Mouse (Mus musculus) lung, embryonic 16.5 days (tissue): ENCODE data around the gene Slc30a10. TPM values are rescaled to one million over a fixed set of nuclear protein-coding genes. Genes with fewer than 3 reads are reported as not detected.
A peak's percentile ranks its signal among the peaks of the same experiment; 100 is the strongest.

Experiments
- ATAC-seq: fragments of 200-750 bp; cut with Nextera tagmentation; 2 replicates; pipeline ENCODE4 v1.8.0; 2017; ENCODE audit warnings: low read depth, mild to moderate bottlenecking, moderate library complexity
- H3K27ac ChIP-seq: fragments of 300-500 bp; sonication (generic); 2 replicates; pipeline ENCODE4 v1.5.1; 2014; ENCODE audit warnings: mild to moderate bottlenecking, control low read depth, low read length
- H3K27me3 ChIP-seq: fragments of 300-500 bp; sonication (generic); 2 replicates; pipeline ENCODE4 v1.6.1; 2014; ENCODE audit warnings: low read depth, low read length, mixed read lengths; ENCODE audit not compliant: control insufficient read depth, insufficient read depth
- H3K36me3 ChIP-seq: fragments of 300-500 bp; sonication (generic); 2 replicates; pipeline ENCODE4 v1.6.1; 2014; ENCODE audit warnings: low read length; ENCODE audit not compliant: control insufficient read depth, insufficient read depth
- H3K4me1 ChIP-seq: fragments of 300-500 bp; sonication (generic); replicated peaks from 2 replicates; pipeline ENCODE4 v1.6.1; 2014; ENCODE audit warnings: low read length, mixed read lengths; ENCODE audit not compliant: control insufficient read depth, insufficient read depth
- H3K4me2 ChIP-seq: fragments of 300-500 bp; sonication (generic); 2 replicates; pipeline ENCODE4 v1.6.1; 2014; ENCODE audit warnings: low read depth, low read length, control low read depth
- H3K4me3 ChIP-seq: fragments of 300-500 bp; sonication (generic); 2 replicates; pipeline ENCODE4 v1.5.1; 2014; ENCODE audit warnings: mild to moderate bottlenecking, low read length, control low read depth
- H3K9ac ChIP-seq: fragments of 300-500 bp; sonication (generic); 2 replicates; pipeline ENCODE4 v1.6.1; 2014; ENCODE audit warnings: low read length, control low read depth
- H3K9me3 ChIP-seq: fragments of 300-500 bp; sonication (generic); 2 replicates; pipeline ENCODE4 v1.6.1; 2016; ENCODE audit warnings: low read length; ENCODE audit not compliant: control insufficient read depth
- WGBS: fragments of 180-500 bp; shearing (Covaris S2); extraction: QIAGEN DNeasy Blood & Tissue Kit; methylation state at CpG from one replicate; pipeline ENCODE4 v1.1.7; 2014; 5-methylcytosine and 5-hydroxymethylcytosine counted together
- polyA plus RNA-seq: library from polyadenylated mRNA; unstranded; fragments of >200 nt; fragmentation: Nextera tagmentation; extraction: Ambion mirVana; gene quantifications from 2 replicates; pipeline ENCODE4 v1.2.1, GENCODE M21; 2015

Gene Slc30a10
- 0.19 TPM in 1 of 2 replicates, not detected in the other for polyA plus RNA-seq

GRCm38 (mm10) chr1:185454575-185454954 is at the start of gene Slc30a10:
TSS of gene Slc30a10 (plus strand) at chr1:185454848.
- WGBS, result 7% methylated on average over 10 of the region's 18 CpGs
- ATAC-seq, result peak; percentile 66
- Histone ChIP-seq H3K27ac (no peak within 1 kb of the TSS), H3K36me3 (no peaks in the 10 kb centered on the region), H3K9ac (peak within 1 kb of the TSS; percentile 32), H3K27me3 (peaks cover 34% of the 10 kb centered on the region), H3K4me3 (peak within 1 kb of the TSS; percentile 51), H3K9me3 (no peaks in the 10 kb centered on the region), H3K4me2 (peak within 1 kb of the TSS; percentile 90), H3K4me1 (peaks cover 12% of the 10 kb centered on the region)

GRCm38 (mm10) chr1:185405921-185406320 is 48.7 kb upstream of the Slc30a10 start:
- no peaks in the 10 kb centered on the region for H3K4me1 ChIP-seq
- no peak overlapping the region for H3K27ac ChIP-seq
- WGBS, result 84% methylated on average over 10 of the region's 10 CpGs
- no peak overlapping the region for H3K4me3 ChIP-seq
- no peak for ATAC-seq
- peaks cover 36% of the 10 kb centered on the region for H3K36me3 ChIP-seq
- no peak overlapping the region for H3K9ac ChIP-seq
- no peaks in the 10 kb centered on the region for H3K9me3 ChIP-seq
- no peaks in the 10 kb centered on the region for H3K27me3 ChIP-seq
- no peak overlapping the region for H3K4me2 ChIP-seq

- H3K9me3 ChIP-seq, result no peaks in the 10 kb centered on the region
- WGBS, result 77% methylated on average over 3 of the region's 3 CpGs
- H3K4me3 ChIP-seq, result no peak overlapping the region
- no peaks in the 10 kb centered on the region for H3K27me3 ChIP-seq
- no peak overlapping the region for H3K27ac ChIP-seq
- no peak overlapping the region for H3K9ac ChIP-seq
- H3K4me2 ChIP-seq, result no peak overlapping the region
- no peaks in the 10 kb centered on the region for H3K4me1 ChIP-seq
- H3K36me3 ChIP-seq, result peaks cover 33% of the 10 kb centered on the region
- ATAC-seq, result no peak
Measured at GRCm38 (mm10) chr1:185409831-185410230, 44.8 kb upstream of the Slc30a10 start.

- Histone ChIP-seq H3K9ac (no peak overlapping the region), H3K27me3 (no peaks in the 10 kb centered on the region), H3K36me3 (peaks cover 35% of the 10 kb centered on the region), H3K9me3 (no peaks in the 10 kb centered on the region), H3K27ac (no peak overlapping the region), H3K4me2 (no peak overlapping the region), H3K4me1 (no peaks in the 10 kb centered on the region), H3K4me3 (no peak overlapping the region)
- ATAC-seq, result no peak
- WGBS, result 90% methylated on average over 9 of the region's 9 CpGs
Measured at GRCm38 (mm10) chr1:185418011-185418410, 36.6 kb upstream of the Slc30a10 start.

GRCm38 (mm10) chr1:185419805-185420204 is 34.8 kb upstream of the Slc30a10 start:
- 88% methylated on average over 5 of the region's 5 CpGs for WGBS

GRCm38 (mm10) chr1:185420776-185421175 is 33.9 kb upstream of the Slc30a10 start:
- no peak for ATAC-seq
- 84% methylated on average over 6 of the region's 6 CpGs for whole genome bisulfite sequencing
- Histone ChIP-seq H3K9me3 (no peaks in the 10 kb centered on the region), H3K4me1 (no peaks in the 10 kb centered on the region), H3K9ac (no peak overlapping the region), H3K27ac (no peak overlapping the region), H3K36me3 (peaks cover 37% of the 10 kb centered on the region), H3K4me2 (no peak overlapping the region), H3K27me3 (no peaks in the 10 kb centered on the region), H3K4me3 (no peak overlapping the region)

More at GRCm38 (mm10) chr1:185419805-185420204, 34.8 kb upstream of the Slc30a10 start:
- Histone ChIP-seq H3K4me1 (no peaks in the 10 kb centered on the region), H3K4me2 (no peak overlapping the region), H3K36me3 (peaks cover 35% of the 10 kb centered on the region), H3K9ac (no peak overlapping the region), H3K27ac (no peak overlapping the region), H3K9me3 (no peaks in the 10 kb centered on the region), H3K27me3 (no peaks in the 10 kb centered on the region), H3K4me3 (no peak overlapping the region)
- no peak for ATAC-seq

- Histone ChIP-seq H3K4me3 (no peak overlapping the region), H3K27ac (no peak overlapping the region), H3K4me2 (no peak overlapping the region), H3K9ac (no peak overlapping the region), H3K27me3 (no peaks in the 10 kb centered on the region), H3K9me3 (no peaks in the 10 kb centered on the region), H3K36me3 (peaks cover 27% of the 10 kb centered on the region), H3K4me1 (no peaks in the 10 kb centered on the region)
- ATAC-seq, result no peak
- 92% methylated on average over 5 of the region's 5 CpGs for WGBS
Measured at GRCm38 (mm10) chr1:185426583-185426982, 28.1 kb upstream of the Slc30a10 start.

- Histone ChIP-seq H3K9ac (no peak overlapping the region), H3K27me3 (no peaks in the 10 kb centered on the region), H3K36me3 (peaks cover 20% of the 10 kb centered on the region), H3K4me1 (no peaks in the 10 kb centered on the region), H3K27ac (no peak overlapping the region), H3K4me2 (no peak overlapping the region), H3K4me3 (no peak overlapping the region), H3K9me3 (no peaks in the 10 kb centered on the region)
- no peak for ATAC-seq
- WGBS, result 91% methylated on average over 5 of the region's 5 CpGs
Measured at GRCm38 (mm10) chr1:185430488-185430887, 24.2 kb upstream of the Slc30a10 start.

GRCm38 (mm10) chr1:185431245-185431997 is 23.2 kb upstream of the Slc30a10 start:
- H3K9ac ChIP-seq, result no peak overlapping the region
- no peaks in the 10 kb centered on the region for H3K9me3 ChIP-seq
- 73% methylated on average over 6 of the region's 6 CpGs for whole genome bisulfite sequencing
- H3K27me3 ChIP-seq, result no peaks in the 10 kb centered on the region
- no peak overlapping the region for H3K4me2 ChIP-seq
- peaks cover 19% of the 10 kb centered on the region for H3K36me3 ChIP-seq
- no peaks in the 10 kb centered on the region for H3K4me1 ChIP-seq
- ATAC-seq, result no peak
- no peak overlapping the region for H3K4me3 ChIP-seq
- no peak overlapping the region for H3K27ac ChIP-seq
